Mouse (Mus musculus) forebrain, embryonic 15.5 days (tissue): ENCODE measurements around the gene Ppp1r21. TPM values are rescaled to one million over a fixed set of nuclear protein-coding genes. Genes with fewer than 3 reads are reported as not detected.

ENCODE experiments used
- ATAC-seq: fragments of 200-750 bp; cut with Nextera tagmentation; replicated peaks from 2 replicates; pipeline ENCODE4 v1.8.0; 2017; ENCODE audit warnings: mild to moderate bottlenecking, moderate TSS enrichment, moderate library complexity
- H3K27ac ChIP-seq: fragments of 300-500 bp; sonication (generic); replicated peaks from 2 replicates; pipeline ENCODE4 v1.5.1; 2015; ENCODE audit warnings: mild to moderate bottlenecking, inconsistent platforms
- H3K27me3 ChIP-seq: fragments of 300-500 bp; sonication (generic); 2 replicates; pipeline ENCODE4 v1.6.1; 2015; ENCODE audit warnings: inconsistent platforms
- H3K36me3 ChIP-seq: fragments of 300-500 bp; sonication (generic); 2 replicates; pipeline ENCODE4 v1.6.1; 2015; ENCODE audit warnings: mild to moderate bottlenecking, inconsistent platforms
- H3K4me1 ChIP-seq: fragments of 300-500 bp; sonication (generic); 2 replicates; pipeline ENCODE4 v1.6.1; 2015; ENCODE audit warnings: inconsistent platforms
- H3K4me2 ChIP-seq: fragments of 300-500 bp; sonication (generic); replicated peaks from 2 replicates; pipeline ENCODE4 v1.6.1; 2015; ENCODE audit warnings: mild to moderate bottlenecking, inconsistent platforms
- H3K4me3 ChIP-seq: fragments of 300-500 bp; sonication (generic); 2 replicates; pipeline ENCODE4 v1.5.1; 2015; ENCODE audit warnings: mild to moderate bottlenecking, inconsistent platforms
- H3K9ac ChIP-seq: fragments of 300-500 bp; sonication (generic); replicated peaks from 2 replicates; pipeline ENCODE4 v1.6.1; 2015; ENCODE audit warnings: mild to moderate bottlenecking, inconsistent platforms
- H3K9me3 ChIP-seq: fragments of 300-500 bp; sonication (generic); 2 replicates; pipeline ENCODE4 v1.6.1; 2016; ENCODE audit warnings: inconsistent platforms
- WGBS: fragments of 180-500 bp; shearing (Covaris S2); methylation state at CpG from one replicate; pipeline ENCODE4 v1.1.7; 2015; ENCODE audit warnings: mixed read lengths; 5-methylcytosine and 5-hydroxymethylcytosine counted together
- polyA plus RNA-seq: library from polyadenylated mRNA; unstranded; fragments of >200 nt; fragmentation: Nextera tagmentation; extraction: Ambion mirVana; gene quantifications from 2 replicates; pipeline ENCODE4 v1.2.1, GENCODE M21; 2015

Ppp1r21 gene
- polyA plus RNA-seq, 1 experiment from 2014 or later, result 25.5 TPM

DNA sequence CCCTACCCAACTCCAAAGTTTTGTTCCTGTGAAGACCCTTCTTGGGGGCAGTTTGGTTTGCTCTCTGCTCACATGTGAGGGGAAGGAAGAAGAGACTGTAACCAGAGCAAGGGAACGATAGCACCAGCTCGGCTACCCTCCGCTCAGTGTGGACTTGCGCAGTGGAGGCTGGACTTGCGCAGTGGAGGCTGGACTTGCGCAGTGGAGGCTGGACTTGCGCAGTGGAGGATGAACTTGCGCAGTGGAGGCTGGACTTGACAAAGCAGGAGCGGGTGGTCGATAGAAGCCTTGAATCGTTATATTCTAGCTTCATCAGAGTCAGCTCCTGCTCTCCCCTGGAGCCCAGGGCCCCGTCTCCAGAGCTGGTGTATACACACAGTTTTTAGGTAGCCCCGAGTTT, 95.4 kb downstream of the Ppp1r21 start:
- Histone ChIP-seq H3K4me2 (no peak overlapping the region), H3K9me3 (no peaks in the 10 kb centered on the region), H3K4me3 (no peak overlapping the region), H3K27ac (no peak overlapping the region), H3K27me3 (no peaks in the 10 kb centered on the region), H3K36me3 (no peaks in the 10 kb centered on the region), H3K4me1 (peaks cover 16% of the 10 kb centered on the region), H3K9ac (no peak overlapping the region)
- no peak for ATAC-seq
- WGBS, result 91% methylated on average over 13 of the region's 13 CpGs

DNA sequence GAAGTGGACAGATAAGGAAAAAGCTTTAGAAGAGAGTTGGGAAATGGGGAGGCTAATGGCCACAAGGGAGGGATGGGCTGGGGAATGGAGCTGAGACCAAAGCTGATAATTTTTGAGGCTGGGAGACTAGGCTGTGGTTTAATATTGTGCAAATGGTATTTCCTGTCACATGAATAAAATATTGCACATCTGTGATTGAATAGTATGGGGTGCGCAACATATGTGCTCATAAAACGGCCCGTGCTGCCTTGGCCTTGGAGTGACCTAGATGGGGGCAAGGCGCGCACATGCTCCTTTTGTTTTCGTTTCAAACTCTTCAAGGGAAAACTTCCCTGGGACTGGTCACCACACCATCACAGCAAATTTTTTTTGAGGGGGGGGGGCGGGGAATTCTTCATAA, 96.0 kb downstream of the Ppp1r21 start:
- H3K4me1 ChIP-seq, result peaks cover 21% of the 10 kb centered on the region
- ATAC-seq, result no peak
- no peaks in the 10 kb centered on the region for H3K27me3 ChIP-seq
- no peak overlapping the region for H3K9ac ChIP-seq
- H3K4me2 ChIP-seq, result no peak overlapping the region
- H3K9me3 ChIP-seq, result no peaks in the 10 kb centered on the region
- H3K4me3 ChIP-seq, result no peak overlapping the region
- H3K27ac ChIP-seq, result no peak overlapping the region
- WGBS, result 86% methylated on average over 7 of the region's 7 CpGs
- no peaks in the 10 kb centered on the region for H3K36me3 ChIP-seq

DNA sequence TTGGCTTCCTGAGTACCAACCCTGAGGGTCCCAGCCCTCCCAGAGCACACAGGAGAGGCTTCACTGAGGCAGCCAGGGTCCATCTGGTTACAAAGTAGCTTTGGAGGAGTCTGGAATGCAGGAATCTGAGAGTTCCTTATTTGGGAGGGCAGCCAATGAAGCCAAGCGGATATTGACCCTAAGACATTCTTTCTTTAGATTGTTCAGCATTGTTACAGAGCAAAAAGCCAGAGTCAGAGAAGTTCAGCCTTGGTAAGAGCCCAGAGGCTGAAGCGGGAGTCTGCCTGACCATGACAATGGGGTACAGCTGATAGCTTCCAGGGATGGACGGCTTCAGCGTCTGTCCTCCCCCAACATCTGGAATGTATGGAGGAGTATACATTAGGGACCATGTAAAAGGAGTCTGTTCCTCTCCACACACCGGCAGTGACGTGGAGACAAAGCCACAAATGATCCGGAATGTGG, 96.5 kb downstream of the Ppp1r21 start:
- H3K27ac ChIP-seq, result no peak overlapping the region
- H3K36me3 ChIP-seq, result no peaks in the 10 kb centered on the region
- H3K4me3 ChIP-seq, result no peak overlapping the region
- no peak for ATAC-seq
- H3K4me2 ChIP-seq, result no peak overlapping the region
- H3K9me3 ChIP-seq, result no peaks in the 10 kb centered on the region
- peaks cover 21% of the 10 kb centered on the region for H3K4me1 ChIP-seq
- H3K27me3 ChIP-seq, result no peaks in the 10 kb centered on the region
- no peak overlapping the region for H3K9ac ChIP-seq
- WGBS, result 55% methylated on average over 7 of the region's 7 CpGs

DNA sequence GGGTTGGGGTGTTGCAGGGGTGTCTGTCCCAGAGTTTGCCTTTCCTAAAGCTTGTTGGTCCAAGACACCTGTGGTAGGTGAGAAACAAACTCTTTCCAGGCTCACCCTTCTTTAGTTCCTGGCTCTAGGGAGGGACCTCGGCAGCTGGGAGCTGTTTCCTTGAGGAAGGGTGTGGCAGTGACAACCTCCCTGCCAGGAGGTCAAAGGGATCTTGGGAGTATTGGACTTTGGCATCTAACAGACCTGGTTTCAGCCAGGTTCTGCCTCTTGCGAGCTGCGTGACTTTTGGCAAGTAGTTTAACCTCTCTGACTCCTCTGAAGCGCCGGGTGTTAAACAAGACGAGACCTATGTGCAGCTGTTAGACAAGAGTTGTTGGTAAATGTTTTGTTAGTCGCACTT, 97.2 kb downstream of the Ppp1r21 start:
- Histone ChIP-seq H3K9ac (no peak overlapping the region), H3K27ac (no peak overlapping the region), H3K4me3 (no peak overlapping the region), H3K36me3 (no peaks in the 10 kb centered on the region), H3K27me3 (no peaks in the 10 kb centered on the region), H3K4me1 (peaks cover 24% of the 10 kb centered on the region), H3K4me2 (no peak overlapping the region), H3K9me3 (no peaks in the 10 kb centered on the region)
- ATAC-seq, result no peak
- 86% methylated on average over 7 of the region's 7 CpGs for WGBS

DNA sequence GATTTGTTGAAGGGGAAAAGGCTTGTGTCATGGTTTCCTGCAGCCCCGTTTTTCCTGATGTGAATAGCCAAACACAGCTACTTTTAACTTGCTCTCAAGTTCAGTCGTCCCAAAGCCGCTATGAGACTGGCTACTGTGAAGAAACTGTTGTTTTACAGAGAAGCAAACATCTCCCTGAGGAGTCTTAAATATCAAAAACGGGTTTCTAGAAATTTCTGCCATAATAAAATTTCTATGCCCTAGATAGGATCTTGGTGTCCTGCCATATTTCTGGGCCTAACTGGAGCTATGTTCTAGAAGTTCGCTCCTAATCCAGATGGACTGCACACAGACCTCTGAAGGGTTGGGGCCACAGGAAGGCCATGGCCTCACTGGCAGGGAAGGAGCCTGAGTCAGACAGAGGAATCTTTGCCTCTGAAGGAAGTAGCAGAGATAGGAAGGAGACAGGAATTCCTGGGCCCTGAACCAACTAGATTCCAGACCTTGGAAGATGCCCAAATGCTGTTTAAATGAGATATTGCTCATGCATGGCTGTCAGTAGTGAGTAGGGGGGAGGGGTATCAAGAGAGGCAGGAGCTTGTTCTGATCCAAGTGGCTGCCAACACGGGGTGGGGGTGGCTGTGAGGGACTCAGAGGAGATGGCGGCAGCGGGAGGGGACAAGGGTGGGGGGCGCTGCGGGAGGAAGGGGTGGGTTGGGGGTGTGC, 98.9 kb downstream of the Ppp1r21 start:
- 0 out of 2 replicates have a peak overlapping the region, but pooled peaks have one; percentile 7 for H3K4me2 ChIP-seq
- peak; percentile 74 for ATAC-seq
- peaks cover 24% of the 10 kb centered on the region for H3K4me1 ChIP-seq
- H3K9ac ChIP-seq, result no peak overlapping the region
- H3K27ac ChIP-seq, result peak overlapping the region; percentile 83
- H3K27me3 ChIP-seq, result no peaks in the 10 kb centered on the region
- no peaks in the 10 kb centered on the region for H3K9me3 ChIP-seq
- 42% methylated on average over 10 of the region's 10 CpGs for WGBS
- H3K36me3 ChIP-seq, result no peaks in the 10 kb centered on the region
- no peak overlapping the region for H3K4me3 ChIP-seq

DNA sequence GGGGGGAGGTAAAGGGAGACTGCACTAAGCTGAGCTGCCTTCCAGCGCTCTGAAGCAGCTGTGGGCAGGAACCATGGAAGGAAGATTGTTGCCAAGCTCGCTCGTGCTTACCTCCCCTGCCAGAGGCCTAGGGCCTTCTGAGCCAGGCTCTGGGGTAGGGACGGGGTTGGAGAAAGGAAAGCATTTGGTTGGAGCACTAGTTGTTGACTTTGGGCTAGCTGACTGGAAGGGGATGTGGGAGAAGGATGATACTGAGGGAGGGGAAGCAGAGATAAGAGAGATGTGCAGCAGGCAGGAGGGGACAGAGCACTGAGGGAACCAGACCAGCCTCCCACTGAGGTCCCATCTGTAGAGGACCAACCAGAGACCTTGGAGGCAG, 99.5 kb downstream of the Ppp1r21 start:
- 25% methylated on average over 4 of the region's 4 CpGs for WGBS
- H3K36me3 ChIP-seq, result no peaks in the 10 kb centered on the region
- ATAC-seq, result peak; percentile 72
- no peak overlapping the region for H3K9ac ChIP-seq
- no peaks in the 10 kb centered on the region for H3K9me3 ChIP-seq
- H3K4me1 ChIP-seq, result peaks cover 24% of the 10 kb centered on the region
- H3K27me3 ChIP-seq, result no peaks in the 10 kb centered on the region
- peak overlapping the region; percentile 83 for H3K27ac ChIP-seq
- H3K4me2 ChIP-seq, result 0 out of 2 replicates have a peak overlapping the region, but pooled peaks have one; percentile 7
- no peak overlapping the region for H3K4me3 ChIP-seq

DNA sequence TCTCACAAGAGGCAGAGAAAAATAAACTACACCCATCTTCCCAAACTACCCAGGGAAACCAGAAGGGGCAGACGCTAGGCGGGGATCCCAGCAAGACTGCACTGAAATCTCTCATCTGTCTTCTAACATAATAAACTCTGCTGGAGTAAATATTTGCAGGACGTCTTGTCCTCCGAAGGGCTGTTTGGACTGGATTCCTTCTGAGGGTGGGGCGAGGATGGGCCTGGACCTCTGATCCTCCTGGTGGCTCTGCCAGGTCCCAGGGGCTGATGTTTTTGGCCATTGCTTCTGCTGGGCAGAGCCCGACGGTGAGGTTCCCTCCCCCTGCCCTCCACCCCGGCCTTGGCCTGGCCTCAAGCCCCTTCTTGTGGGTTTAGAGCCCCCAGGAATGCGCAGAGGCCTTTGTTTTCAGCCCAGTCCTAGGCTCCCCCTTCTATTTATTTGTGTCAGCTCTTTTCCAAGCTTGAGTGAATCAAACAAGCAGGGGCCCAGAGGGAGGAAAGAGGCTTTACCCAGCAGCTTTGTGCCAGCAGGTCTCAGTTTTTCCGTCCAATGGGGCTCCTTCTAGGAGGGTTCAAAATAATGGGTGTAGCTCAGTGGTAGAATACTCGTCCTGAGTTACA, 100.1 kb downstream of the Ppp1r21 start:
- no peaks in the 10 kb centered on the region for H3K36me3 ChIP-seq
- no peaks in the 10 kb centered on the region for H3K27me3 ChIP-seq
- ATAC-seq, result peak; percentile 80
- peak overlapping the region; percentile 83 for H3K27ac ChIP-seq
- H3K4me3 ChIP-seq, result no peak overlapping the region
- H3K4me1 ChIP-seq, result peaks cover 24% of the 10 kb centered on the region
- WGBS, result 7% methylated on average over 11 of the region's 11 CpGs
- no peaks in the 10 kb centered on the region for H3K9me3 ChIP-seq
- no peak overlapping the region for H3K9ac ChIP-seq
- no peak overlapping the region for H3K4me2 ChIP-seq

DNA sequence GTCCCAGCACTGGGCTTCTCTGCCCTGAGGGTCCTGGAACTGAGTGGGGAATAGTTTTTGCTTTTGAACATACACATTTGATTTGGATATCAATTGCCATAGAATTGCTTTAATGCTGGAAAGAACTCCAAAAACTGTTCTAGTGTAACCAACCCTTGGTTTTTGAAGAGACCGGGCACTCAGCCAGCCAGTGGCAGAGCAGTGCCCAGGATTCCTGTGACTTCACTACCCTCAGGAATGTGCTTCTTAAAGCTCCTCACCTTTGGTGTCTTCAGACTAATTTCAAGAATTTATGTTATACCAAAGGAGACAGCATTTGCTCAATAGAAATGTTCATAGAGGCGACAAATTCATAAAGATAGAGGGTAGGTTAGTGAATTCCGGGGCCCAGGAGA, 100.6 kb downstream of the Ppp1r21 start:
- Histone ChIP-seq H3K27ac (peak overlapping the region; percentile 83), H3K27me3 (no peaks in the 10 kb centered on the region), H3K4me2 (no peak overlapping the region), H3K9ac (no peak overlapping the region), H3K36me3 (no peaks in the 10 kb centered on the region), H3K9me3 (no peaks in the 10 kb centered on the region), H3K4me3 (no peak overlapping the region), H3K4me1 (peaks cover 24% of the 10 kb centered on the region)
- 55% methylated on average over 3 of the region's 3 CpGs for WGBS
- ATAC-seq, result peak; percentile 27; the same call in 1 of the 2 replicates

DNA sequence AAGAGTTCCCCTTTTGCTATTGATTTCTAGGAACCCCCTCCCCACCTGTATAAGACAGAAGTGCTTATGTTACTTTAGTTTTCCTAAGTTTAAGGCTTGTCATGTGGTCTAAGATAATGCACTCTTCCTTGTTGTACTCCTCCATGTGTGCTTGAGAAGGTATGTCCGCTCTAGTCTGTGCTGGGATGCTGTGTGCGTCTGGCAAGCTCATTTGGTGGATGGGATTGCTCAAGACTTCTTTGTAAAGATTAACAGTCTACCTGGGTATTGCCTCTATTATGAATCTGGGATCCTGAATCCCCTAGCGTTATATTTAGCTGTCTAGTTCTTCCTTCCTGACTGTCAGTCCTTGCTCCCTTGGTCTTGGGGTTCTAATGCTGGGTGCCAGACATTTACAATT, 102.7 kb downstream of the Ppp1r21 start:
- Histone ChIP-seq H3K4me2 (no peak overlapping the region), H3K36me3 (no peaks in the 10 kb centered on the region), H3K27me3 (no peaks in the 10 kb centered on the region), H3K4me3 (no peak overlapping the region), H3K27ac (no peak overlapping the region), H3K9ac (no peak overlapping the region), H3K4me1 (peaks cover 30% of the 10 kb centered on the region), H3K9me3 (no peaks in the 10 kb centered on the region)
- WGBS, result 95% methylated on average over 3 of the region's 3 CpGs
- ATAC-seq, result no peak

DNA sequence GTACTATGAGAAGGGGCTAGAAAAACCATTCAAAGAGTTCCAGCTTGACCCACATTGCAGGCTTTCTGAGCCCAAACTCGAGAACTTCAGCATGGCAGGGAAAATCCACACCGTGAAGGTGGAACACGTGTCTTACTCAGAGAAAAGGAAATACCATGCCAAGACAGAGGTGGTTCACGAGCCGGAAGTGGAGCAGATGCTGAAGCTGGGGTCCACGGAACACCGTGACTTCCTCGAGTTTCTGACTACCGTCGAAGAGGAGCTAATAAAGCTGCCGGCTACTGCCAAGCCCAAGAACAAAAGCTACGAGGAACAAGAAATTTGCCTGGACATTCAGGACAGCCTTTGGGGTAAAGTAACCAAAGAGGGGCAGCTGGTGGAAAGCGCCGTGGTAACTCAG, 106.2 kb downstream of the Ppp1r21 start:
- H3K9me3 ChIP-seq, result no peaks in the 10 kb centered on the region
- H3K9ac ChIP-seq, result no peak overlapping the region
- 88% methylated on average over 14 of the region's 14 CpGs for WGBS
- H3K4me1 ChIP-seq, result peaks cover 10% of the 10 kb centered on the region; the same call in 1 of the 2 replicates
- H3K27me3 ChIP-seq, result no peaks in the 10 kb centered on the region
- ATAC-seq, result no peak
- no peak overlapping the region for H3K27ac ChIP-seq
- H3K4me2 ChIP-seq, result no peak overlapping the region
- no peaks in the 10 kb centered on the region for H3K36me3 ChIP-seq
- H3K4me3 ChIP-seq, result no peak overlapping the region

DNA sequence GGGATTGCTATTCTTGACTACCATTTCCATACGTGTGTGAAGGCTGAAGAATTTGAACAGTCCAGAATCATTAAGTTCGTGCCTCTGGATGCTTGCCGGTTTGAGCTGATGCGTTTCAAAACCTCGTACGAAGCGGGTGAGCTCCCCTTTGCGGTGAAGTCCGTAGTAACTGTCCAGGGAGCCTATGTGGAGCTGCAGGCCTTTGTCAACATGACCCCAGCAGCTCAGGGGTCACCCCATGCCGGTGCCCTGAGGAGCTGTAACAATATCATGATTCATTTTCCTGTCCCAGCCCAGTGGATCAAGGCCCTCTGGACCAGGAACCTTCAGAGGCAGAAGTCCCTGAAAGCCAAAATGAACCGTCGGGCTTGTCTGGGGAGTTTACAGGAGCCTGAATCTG, 106.7 kb downstream of the Ppp1r21 start:
- Histone ChIP-seq H3K27me3 (no peaks in the 10 kb centered on the region), H3K4me1 (peaks cover 10% of the 10 kb centered on the region; the same call in 1 of the 2 replicates), H3K9ac (no peak overlapping the region), H3K27ac (0 out of 2 replicates have a peak overlapping the region, but pooled peaks have one; percentile 40), H3K4me2 (no peak overlapping the region), H3K9me3 (no peaks in the 10 kb centered on the region), H3K36me3 (no peaks in the 10 kb centered on the region), H3K4me3 (no peak overlapping the region)
- ATAC-seq, result peak; percentile 28; the same call in 1 of the 2 replicates
- 66% methylated on average over 12 of the region's 12 CpGs for WGBS
